Mouse (Mus musculus): ENCODE results near the gene Fam217b.

Gene Fam217b

DNA sequence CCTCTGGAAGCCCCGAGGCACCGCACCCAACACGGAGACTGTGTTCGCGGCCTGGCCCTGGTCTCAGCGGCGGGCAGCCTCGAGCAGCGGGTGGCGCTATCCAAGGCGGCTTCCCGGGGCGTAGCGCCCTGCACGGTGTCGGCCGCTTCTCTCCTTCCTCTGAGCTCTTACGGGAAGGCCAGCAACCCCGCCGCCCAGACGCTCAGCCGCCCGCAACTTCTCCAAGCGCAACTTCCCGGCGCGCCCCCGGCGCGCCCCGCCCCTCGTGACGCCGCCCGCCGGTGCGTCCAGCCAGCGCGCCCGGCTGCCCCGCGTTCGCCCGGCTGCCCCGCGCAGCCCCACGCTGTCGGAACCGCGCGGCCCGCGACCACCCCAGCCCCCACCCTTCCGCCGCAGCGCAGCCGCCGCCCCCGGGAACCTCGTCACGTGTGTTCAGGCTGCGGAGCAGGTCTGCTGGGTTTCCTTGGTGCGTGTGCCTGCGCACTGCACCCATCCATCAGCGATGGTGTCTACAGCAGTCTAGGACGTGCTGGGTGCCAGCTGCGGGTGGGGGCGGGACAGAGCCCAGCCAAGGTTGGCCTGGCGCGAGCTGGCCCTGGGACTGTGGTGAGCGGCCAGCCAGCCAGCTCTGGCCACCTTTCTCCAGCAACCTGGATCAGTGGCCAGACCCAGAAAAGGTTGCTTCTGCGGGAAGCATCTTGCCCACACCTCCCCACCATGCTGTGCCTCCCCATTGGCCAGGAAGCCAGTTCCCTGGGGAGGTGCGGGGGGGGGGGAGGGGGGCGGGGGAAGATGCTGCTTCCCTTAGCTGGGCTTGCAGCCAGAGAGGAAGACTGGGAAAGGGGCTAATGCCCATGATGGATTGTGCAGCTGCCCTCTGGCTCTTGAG, at the start of gene Fam217b, which contains the start of gene Ppp1r3d:
TSS of gene Fam217b (plus strand) at position 264 of the 889 bp plus-strand sequence.
TSS of gene Ppp1r3d (minus strand) at position 212 of the 889 bp plus-strand sequence.
- DNase-seq (ENCODE audit: low read depth, low spot score) = no peak

DNA sequence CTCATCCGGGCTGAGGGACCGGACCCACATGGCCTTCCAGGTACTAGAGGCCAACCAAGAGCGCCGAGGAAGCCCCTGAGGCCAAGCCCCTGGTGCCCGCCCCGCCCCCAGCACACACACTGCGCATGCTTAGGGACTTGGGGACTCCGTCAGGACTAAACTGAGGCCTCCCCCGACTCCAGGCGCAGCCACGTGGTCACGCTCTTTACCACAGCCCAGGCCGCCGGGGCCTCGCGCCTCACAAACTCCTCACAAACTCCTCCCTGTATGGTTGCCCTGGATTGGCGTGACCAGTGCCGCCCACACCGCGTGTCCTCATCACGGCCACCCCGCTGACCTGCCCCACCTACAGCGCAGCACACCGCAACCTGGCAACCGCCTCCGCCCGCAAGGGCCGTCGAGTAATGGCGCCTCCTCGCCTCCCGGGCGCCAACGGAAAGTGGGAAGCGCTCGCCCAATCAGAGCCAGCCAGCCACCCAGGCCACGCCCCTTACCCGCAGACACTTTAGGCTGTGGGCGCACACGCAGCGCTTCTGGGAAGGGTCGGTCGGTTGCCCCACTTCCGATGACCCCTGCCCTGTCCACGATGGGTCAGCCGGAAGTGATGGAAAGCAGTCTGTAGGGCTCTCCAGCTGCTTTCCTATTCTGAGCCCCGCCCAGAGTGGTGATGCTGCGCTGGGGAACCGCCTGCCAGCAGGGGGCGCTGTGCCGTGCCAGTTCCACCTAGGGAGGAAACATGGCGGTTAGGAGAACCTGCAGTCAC, 7.1 kb upstream of the Fam217b start, which contains the start of gene Sycp2:
TSS of gene Sycp2 (minus strand) at position 633 of the 763 bp plus-strand sequence.
- DNase-seq (ENCODE audit: low read depth, low spot score) = no peak

DNA sequence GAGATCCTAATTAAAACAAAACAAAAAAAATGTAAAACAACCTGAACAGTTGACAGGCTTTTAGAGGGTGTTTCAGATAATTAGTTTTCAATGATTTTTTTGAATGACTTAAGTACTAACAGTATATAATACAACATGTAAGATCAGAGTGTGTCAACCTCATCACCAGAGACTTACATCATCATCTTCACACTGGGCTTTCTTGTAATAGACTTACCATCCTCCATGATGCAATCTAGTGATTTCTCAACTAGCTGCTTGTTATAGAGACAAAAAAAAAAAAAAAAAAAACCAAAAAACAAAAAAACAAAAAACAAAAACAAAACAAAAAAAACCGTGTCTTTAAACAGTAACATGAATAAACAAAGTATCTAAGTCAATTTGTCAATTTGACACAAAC, 5.3 kb upstream of the Fam217b start:
- no peak for DNase-seq (ENCODE audit: low read depth, low spot score)

DNA sequence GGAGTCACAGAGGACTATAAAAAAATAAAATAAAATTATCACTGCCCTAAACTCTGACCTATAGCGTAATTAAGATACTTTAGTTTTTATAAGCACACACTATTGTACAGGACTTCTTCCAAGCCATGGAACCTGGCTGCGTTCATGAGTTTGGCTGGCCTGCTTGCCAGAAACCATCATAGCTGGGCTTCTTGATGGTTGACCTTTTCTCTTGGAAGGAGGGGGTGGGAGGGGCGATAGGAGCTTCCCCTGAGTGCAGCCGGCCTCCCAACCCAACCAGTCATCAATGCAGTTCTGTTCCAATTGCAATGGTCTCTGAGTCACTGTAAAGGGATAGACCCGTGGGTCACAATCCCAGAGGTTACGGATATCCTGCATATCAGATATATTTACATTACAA, 4.0 kb upstream of the Fam217b start:
- DNase-seq (ENCODE audit: low read depth, low spot score) = no peak

DNA sequence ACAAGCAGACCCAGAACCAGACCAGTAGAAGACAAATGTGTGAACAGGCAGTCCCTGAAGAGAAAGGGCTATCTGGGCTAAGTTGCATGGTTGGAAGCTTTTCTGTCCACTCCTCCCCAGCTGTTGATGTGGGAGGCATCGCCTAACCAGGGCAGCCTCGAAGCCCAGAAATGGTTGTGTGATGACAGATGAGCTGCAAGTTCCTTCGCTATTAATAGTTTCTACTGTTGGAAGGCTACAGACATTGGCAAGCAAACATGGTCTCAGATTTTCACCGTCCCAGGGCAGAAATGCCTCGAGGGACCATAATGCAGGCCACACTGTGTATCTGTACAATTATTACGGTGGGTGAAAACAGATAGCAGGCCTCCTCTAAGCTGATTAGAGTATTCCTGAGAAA, 1.7 kb upstream of the Fam217b start:
- no peak for DNase-seq (ENCODE audit: low read depth, low spot score)

DNA sequence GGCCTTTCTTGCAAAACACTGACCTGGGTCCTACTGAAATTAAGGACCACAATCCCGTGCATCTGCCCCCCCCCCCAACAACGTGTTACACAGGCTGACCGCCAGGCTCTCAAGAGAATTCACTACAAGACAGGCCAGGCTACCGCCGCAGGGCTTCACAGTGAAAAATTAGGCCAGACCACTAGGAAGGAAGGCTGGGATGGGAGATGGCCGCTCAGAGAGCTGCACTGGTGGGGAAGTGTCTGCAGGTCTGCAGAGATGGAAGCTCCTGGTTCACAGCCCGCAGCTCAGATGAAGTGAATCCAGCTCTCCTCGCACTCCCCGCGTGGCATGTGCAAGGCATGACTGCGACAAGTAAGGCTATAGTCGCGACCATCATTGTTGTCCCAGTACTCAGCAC, 1.2 kb upstream of the Fam217b start:
- no peak for DNase-seq (ENCODE audit: low read depth, low spot score)

DNA sequence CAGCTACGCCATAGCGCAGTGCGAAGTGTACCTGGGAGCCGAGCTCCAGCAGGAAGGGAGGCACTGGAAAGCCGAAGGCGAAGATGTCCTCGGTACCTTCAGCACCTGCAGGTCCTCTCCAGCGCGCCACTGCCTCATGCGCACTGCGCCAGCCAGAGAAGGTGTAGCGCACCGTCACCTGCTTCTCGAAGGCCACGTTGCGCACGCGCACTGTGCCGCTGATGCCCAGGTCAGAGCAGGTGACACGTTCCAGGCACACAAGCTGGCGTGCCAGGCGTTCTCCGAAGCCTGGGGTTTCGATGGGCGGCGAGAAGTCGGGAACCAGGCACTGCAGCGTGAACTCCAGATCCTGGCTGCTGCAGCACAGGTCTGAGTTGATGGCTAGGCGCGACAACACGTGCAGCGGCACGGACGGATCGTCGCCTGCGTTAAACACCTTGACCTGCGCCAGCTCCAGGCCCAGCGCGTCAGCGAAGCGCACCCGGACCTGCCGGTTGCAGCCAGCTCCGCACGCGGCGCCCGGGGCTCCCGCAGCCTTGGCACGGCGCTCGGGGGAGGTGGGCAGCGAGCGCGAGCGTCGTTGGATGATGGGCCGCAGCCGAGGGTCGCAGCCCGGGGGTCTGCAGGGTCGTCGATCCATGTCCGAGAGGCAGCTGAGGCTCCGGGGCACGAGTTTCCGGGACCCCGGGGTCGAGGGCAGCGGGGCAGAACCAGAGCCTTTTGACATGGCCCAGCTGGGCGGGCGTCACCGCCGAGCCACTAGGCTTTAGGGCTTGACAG, 653 bp upstream of the Fam217b start:
- DNase-seq (ENCODE audit: low read depth, low spot score) = no peak

DNA sequence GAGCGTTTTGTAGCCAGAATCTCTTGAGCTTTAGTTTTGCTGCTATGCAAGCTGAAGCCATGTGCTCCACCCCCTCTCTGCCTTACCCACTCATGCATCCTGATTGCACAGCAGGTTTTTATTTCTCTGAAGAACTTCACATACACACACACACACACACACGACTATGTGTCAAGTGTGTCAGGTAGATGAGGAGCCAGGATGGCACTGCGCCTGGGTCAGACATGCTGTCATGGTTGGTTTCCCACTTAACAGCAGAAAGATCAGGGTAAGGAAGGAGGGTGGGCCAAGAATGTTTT, 775 bp downstream of the Fam217b start:
- DNase-seq (ENCODE audit: low read depth, low spot score) = no peak

DNA sequence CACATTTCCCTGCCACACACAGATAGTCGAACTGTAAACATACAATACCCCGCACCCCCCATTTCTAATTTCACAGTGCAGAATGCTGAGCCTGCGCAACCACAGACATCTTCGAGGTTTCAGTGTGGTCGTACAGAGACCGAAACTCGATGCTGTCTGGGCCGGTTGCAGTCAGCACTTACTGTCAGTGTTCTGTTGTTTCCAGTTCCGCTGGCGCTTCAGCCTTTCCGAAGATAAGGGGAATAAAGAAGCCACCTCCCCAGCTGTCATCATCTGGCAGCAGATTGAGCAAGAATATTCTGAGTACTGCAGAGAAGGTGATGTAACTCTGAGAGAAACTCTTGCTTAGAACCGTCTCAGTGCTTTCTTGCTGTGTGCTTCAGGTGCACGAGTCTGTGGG, 2.1 kb downstream of the Fam217b start:
- DNase-seq (ENCODE audit: low read depth, low spot score) = no peak

DNA sequence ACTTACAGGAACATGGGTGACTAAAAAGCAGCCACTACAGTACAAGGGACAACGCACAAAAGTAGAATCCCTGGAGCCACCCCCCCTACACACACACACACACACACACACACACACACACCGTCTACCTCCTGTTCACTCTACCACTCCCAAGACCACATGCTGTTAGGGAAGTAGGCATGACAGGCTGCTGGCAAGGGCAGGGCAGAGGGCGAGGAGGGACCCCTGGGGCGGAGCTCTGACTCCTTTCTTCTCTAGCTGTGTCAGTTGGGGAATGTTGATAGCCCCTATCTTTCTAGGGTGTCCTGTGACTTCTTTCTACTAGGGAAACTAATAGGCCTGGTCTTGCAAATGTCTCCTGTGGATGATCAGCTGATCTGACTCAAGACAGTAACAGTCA, 2.6 kb downstream of the Fam217b start:
- DNase-seq (ENCODE audit: low read depth, low spot score) = no peak

DNA sequence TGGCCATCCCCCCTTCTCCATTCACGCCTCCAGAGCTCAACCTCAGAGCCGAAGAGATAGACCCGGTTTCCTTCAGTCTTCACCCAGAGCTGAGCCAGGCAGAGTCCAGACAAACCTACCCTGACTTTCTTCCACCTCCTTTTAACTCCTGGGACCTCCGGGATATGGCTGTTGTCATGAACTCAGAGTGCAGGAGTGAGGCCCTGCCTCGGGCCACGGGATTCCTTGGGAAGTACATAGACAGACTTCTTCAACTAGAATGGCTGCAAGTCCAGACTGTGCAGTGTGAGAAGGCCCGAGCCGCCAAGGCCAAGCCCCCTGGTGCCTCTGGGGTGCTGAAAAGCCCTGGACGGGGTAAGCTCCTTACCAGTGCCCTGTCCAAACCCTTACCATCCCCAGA, 6.3 kb downstream of the Fam217b start:
- no peak for DNase-seq (ENCODE audit: low read depth, low spot score)

DNA sequence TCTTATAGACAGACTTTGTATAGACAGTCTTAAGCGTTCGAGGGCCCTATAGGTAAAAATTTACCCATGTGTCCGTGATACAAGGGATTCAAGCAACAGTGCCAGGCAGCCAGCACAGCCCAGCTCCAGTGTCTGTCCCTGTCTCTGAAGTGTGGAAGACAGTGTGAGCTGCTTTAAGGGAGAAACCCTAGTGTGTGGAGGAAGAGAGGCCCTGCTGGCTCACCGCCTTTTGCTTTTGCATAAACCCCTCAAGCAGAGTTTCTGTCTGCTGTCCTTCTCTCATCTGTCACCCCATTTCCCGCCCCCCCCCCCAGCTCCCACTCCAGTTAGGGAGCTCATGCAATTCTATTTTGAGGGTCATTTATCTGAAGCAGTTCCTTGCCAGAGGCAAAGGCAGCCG, 7.3 kb downstream of the Fam217b start:
- no peak for DNase-seq (ENCODE audit: low read depth, low spot score)

DNA sequence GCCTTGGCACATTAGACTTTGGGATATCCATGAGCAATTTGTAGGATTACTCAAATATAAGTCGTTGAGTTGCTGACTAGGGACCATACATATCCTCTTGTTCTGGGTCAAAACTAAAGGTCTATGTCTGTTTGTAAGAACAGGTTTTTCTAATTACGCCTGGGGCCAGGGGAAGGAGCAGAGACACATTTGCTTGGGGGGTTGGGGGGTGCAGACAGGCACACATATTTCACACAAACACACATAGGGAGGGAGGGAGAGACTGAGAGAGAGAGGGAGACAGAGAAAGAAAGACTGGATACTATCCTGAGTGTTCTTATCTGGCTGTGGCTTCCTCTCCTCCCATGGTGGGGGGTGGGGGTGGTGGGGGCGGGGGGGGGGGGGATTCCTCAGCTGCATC, 7.9 kb downstream of the Fam217b start:
- no peak for DNase-seq (ENCODE audit: low read depth, low spot score)

DNA sequence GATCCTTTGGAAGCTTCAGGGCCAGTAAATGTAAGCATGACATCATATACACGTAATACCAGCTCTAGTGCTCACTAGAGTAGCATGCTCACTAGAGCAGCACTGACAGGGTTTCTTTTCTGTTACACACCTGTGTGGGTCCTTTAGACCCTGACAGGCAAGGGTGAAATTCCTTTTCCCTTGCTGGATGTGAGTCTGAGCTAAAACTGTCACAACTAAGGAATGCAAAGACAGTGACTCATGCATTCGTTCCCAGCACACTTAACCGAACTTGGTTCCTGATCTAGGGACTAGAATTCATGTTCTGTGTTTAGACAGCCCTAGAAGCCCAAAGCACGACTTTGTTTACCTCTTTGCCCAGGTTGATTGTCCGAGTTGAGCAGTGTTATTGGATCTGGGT, 8.9 kb downstream of the Fam217b start:
- DNase-seq (ENCODE audit: low read depth, low spot score) = no peak

DNA sequence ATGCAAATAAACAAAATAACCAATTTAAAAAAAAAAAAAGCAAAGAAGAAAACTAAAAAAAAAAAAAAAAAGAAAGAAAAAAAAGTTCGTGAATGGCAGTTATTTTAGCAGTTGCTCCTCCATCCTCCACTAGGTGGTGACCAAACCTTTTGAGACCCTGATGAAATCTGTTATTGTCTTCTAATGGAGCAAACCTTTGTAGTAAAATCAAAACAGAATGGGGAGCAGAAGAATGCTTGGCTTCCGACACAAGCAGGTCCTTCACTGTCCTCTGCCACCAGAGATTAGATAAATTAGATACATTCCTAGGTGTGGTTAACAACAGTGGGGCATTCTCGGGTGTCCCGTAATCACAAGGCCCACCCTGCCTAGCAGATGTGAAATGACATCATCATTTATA, 11.9 kb downstream of the Fam217b start:
- DNase-seq (ENCODE audit: low read depth, low spot score) = no peak

DNA sequence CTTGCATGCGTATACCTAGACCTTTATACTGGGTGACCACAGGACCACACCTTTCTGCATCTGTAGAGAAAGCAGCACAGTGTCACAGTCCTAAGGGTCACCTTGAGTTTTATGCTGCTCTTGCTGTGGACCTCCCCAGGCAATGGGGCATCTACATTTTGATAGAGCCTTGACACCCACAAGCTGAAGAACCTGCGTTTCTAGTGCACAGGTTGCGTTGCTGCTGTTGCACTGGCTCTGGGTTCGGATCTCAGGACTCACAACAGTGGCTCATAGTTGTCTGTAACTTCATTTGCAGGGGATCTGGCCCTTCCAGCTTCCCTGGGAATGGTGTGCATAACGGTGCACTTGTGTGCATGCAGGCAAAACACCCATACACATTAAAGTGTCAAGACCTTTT, 12.9 kb downstream of the Fam217b start:
- DNase-seq (ENCODE audit: low read depth, low spot score) = no peak

DNA sequence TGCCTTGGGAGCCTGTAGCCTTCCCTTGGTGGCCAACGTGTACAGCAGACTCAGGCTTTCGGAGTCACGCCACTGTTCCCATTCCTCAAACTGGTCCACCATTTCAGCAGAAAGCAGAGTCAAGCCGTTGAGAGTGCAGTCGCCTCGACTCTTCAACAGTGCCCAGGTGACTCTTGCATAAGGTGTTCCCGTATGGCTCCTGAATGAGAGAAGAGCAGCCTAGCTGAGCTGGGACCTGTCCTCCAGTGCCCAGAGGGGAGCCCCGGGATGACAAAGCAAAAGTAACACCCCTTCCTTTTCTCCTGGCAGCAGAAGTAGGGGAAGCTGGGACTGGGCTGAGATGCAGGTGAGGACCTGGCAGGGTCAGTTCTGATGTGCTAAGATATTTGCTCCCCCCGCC, 13.9 kb downstream of the Fam217b start:
- no peak for DNase-seq (ENCODE audit: low read depth, low spot score)

DNA sequence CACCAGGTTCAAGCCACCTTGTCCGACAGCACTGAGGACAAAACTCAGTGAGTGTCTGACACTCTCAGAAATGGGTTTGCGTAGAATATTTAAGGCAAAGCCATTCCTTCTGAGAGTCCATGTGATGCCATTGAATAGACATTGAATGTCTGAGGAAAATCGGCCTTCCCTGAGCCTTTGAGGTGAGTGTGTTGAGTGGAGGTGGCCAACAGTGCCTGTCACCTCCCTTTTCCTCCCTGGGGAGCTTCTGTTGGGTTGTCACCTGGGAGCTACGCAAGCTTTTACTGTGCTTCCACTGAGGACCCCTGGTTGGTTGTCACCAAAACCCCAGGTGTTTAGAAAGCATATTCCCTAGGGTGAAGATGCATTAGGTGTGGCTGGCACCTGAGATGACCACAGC, 14.4 kb downstream of the Fam217b start:
- no peak for DNase-seq (ENCODE audit: low read depth, low spot score)

DNA sequence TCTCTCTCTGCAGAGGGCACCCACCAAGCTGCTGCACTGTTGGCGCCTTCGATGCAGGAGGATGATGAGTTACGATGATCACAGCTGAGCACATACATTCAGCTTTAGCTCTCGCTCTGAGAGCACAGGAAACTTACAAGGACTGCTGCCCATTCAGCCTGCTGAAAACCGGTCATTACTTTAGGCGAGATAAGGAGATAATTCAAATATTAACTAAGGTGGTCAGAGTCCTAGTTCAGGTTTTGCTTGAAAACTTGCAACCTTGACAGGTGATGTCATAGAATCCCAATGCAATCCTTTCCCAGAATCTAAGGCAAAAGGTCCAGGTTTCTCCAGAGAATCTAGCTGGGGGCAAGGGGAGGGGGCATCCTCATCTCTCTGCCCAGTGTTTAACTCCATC, 15.1 kb downstream of the Fam217b start:
- no peak for DNase-seq (ENCODE audit: low read depth, low spot score)

DNA sequence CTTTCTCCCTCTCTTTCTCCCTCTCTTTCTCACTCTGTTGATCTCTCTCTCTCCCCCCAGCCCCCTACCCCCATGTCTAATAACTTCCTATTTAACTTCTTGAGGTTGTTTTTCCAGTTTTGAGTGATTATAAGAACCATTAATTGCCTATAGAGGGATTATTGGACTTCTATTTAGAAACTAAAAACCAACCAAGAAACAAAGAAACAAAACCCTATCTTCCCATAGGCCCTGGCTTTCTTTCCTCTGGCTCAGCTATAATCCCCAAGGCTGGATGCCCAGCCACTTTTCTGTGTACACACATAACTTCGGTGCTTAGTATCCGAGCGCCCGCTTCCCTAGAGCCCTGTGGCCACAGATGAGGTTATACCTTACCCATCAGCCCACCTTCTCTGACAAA, 15.9 kb downstream of the Fam217b start, which contains the start of gene Cdh26:
TSS of gene Cdh26 (plus strand) at position 301 of the 400 bp plus-strand sequence.
- no peak for DNase-seq (ENCODE audit: low read depth, low spot score)

DNA sequence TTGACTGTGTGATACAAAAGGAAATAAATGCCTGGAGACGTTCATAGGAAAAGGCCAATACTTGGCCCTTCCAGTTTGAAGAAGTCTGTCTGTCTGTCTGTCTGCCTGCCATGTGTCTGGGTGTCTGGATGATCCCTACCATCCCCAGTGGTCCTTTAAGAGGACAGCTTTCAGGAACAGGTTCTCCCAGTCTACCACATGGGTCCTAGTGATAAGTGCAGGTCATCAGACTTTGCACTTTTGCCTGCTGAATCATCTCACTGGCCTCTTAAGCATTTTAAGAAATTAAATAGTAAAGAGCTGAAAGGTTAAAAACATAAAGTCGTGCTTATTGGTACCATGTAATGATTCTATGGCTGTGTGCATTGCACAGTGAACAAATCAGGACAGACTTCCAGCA, 19.2 kb downstream of the Fam217b start:
- DNase-seq (ENCODE audit: low read depth, low spot score) = no peak

DNA sequence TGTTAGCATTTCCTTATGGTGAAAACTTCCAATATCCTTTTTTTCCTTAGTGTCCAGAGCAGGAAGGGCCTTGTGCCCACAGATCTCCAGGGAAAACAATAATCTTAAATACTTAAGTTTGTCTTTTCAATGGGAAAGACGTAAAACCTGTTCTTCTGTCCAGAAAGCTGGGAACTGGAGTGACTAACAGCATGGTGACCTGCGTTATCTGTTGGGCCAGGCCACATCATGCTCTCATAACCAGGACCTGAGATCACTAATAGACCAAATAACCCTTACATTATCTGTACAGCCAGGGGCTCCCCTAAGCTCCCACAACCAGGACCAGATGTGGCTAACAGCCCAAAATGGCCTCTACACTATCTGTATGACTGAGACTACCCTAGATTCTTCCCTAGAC, 19.6 kb downstream of the Fam217b start:
- DNase-seq (ENCODE audit: low read depth, low spot score) = no peak

Data from A20 (cell line).